Mouse (Mus musculus) induced T-regulatory cell, adult 2 months (primary cell): ENCODE results near the gene Letmd1.
"Not testable (repeated sequence)": the region's sequence is repeated elsewhere in the genome, so short reads cannot be mapped to it uniquely, and the experiment has no call there.

Experiments used
- DNase-seq: peaks from one replicate; pipeline ENCODE4 v3.0.0-alpha.2; 2012; ENCODE audit warnings: low read depth

Gene Letmd1

DNA sequence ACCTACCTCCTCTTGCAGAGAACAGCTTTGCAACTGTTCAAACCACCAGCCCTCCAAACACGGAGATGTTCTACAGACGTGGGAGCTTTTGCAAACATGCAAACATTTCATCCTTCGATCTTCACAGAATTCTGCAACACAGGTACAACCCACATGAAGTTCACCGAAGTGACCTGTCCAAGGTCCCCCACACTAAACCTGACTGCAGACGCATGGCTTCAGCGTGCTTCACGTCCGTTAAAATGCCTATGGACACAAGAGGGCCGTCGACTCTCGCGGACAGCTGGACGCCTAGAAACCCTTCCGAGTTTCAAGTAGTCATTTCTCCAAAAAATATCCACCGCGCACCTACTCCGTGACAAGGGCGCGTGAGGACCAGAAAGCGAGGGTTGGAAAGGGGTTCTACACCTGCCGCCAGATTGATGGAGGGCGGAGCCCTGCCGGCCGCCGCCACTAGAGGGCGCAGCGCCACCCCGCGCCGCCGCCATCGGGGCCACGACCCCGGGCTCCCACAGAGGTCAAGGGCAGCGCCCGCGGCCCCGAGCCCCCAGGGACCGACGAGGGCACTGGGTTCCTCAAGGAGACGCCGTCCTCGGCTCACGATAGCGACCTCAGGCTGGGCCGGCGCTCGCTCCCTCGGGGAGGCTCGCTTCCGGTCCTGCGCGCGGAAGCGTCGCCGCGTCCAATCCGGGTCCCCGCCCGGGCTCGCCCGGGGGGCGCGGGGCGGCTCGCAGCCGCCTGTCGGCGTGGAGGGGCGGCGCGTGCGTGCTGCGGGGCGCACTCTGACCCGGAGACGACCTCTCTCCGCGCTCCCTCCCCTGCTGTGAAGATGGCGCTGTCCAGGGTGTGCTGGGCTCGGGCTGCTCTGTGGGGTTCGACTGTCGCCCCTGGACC lies at the start of gene Letmd1:
Letmd1 (plus strand) TSS at position 729 of the 894 bp plus-strand sequence.
- DNase-seq = peak; percentile 89

DNA sequence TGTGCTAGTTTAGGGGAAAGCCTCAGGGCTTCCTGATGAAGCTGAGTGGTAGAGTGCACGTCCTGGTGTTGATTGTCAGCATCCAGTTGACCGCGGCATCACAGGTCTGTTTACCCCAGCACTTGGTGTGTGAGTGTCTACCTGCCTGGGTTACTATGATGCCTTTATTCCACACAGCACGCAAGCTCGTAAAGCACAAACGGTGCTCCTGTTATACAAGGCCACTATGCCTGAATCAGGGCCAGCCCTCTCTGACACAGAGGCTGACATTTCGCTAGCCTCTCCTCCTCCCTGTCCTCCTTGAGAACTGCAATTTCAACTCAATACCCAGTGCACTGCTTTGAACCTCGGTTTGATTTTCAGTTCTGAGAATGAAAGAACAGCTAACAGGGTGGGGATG lies 49.5 kb upstream of the Letmd1 start:
- DNase-seq = peak; percentile 59

DNA sequence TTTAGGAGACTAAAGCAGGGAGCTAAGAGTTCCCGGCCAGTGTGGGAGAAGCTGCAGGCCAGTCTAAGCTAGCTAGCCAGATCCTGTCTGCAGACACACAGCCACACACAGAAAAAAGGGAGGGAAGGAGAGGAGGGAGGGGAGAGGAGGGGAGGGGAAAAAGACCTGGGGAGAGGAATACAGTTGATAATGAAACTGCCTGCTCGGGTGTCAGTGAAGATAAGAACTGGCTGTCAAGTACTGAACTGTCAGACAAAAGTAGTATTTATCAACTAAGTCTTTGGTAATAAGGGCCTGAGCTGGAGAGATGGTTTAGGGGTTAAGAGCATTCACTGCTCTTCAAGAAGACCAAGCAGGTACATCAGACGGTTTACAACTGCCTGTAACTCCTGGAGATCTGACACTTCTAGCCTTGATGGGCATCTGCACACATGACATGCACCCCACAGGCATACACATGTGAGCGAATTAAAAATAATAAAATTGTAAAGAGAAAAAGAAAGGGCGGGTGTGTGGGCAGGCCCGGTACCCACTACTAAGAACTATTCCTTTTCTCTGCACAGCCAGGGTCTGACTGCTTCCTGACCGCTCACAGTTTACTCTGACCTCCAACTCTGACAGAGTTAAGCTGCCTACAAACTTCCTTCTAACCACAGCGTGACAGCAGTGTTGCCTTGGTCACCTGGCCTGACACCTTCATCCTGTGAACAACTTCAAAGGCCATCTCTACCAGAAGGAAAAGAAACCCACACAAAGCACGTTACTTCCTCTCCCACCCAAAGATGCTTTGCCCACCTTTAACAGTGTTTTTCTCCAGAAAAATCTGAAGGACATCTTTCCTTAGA lies 48.7 kb upstream of the Letmd1 start:
- peak; percentile 64 for DNase-seq

DNA sequence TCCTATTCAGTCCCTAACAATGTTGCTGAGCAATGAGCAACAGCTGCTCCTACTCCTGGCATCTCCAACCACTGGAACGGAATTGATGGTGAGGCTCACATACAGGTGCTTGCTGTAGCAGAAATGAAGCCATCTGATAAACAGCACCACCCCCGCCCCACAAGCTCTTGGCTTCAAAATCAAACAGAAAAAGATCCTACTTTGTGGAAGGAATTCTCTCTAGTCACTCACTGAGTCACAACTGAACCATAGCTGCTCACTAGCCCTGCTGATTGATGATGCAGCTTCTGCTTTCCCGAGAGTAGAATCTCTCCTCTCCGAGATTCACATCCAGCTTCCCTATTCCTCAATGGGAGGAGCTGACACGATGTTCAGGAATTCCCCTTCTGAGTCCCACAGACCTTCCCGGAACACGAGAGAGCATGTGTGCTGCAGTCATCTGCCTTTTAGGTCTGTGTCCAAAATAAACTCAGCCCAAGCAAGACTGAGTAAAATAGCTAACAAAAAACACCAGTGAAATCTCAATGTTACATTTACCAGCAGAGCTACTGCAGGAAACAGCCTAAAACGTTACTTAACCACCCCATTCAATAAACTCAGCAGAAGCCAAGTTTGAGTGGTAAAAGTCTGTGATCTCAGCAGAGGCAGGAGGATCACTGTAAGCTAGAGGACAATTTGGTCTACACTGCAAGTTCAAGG lies 47.6 kb upstream of the Letmd1 start:
- DNase-seq = peak; percentile 50

DNA sequence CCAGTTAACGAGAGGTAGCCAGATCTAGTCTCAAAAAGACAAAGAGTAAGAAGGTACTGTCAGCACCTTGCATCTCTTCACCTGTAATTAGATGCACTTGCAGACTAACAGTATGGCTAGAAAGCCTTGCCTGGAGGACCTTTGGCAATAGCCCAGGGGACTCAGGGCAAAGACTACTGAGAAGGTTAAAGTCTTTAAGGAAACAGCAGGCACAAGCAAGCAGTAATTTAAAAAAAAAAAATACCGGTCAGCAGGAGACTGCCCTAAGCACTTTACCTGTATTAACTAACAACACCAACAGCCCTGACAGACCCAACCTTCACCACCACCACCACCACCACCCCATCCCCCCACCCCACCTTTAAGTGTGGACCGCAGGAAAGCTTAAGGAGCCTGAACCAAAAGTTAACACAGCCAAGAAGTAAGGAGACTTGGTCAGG lies 47.0 kb upstream of the Letmd1 start, which contains the start of gene Gm5475:
Gm5475 (plus strand) TSS at position 390 of the 440 bp plus-strand sequence.
- not testable (repeated sequence) for DNase-seq

DNA sequence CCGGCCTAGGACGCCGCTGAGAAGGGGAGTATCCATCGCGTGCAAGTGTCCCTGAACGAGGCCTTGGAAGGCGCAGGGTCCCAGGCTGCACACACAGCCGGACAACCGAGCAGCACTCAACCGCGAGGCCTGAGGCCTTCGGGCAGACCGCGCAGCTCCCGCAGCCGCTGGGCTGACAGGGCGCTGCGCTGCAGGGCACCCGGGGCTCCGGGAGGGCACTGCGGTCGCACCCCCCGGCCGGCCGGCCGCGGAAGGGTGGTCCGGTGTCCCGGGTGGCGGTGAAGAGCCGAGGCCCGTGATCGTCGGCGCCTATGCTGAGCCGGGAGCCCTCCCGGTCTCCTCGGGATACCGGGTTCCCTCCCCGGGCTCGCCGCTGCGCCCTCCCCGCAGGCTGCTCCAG lies 46.3 kb upstream of the Letmd1 start:
- no peak for DNase-seq

DNA sequence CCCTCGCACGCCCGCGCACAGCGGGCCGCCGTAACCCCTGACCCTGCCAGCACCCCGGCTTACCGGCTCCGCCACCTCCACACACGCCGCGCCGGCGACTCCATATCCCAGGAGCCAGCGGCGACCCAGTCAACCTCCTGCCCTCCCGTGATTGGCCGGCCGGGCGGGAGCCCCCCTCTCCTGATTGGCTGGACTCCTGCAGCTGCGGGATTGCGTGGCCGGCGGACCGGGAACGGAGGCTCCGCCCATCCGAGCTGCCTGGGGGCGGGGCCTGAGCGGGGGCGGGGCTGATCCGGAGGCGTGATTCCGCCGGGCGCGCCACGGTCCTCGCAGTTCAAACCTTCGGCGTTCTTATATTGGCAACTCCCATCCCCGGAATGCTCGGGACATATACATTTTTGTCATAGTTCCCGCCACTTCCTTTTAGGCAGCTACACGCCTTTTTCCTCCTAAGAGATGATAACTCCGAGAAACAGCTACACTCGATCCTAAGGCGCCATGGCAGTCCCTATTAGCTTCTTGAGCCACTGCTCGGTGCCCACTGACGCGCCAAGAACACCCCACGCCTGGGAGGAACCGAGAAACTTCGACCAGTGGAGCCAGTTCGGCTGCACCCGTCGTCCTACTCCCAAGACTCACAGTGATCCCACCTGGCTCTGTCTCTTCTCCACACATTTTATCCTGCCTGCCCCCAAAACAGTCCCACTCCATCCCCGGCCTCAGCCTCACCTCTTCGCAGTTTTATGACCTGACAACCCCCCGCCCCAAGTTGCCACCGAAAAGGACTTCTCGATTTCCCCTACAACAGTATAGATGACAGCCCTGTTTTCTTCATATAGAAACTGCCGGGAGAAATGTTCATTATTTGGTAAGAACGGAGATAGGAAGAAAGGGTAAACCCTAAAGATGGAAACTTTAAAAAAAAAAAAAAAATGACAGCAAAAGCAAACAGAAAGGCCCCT lies 45.6 kb upstream of the Letmd1 start:
- DNase-seq = peak; percentile 94

DNA sequence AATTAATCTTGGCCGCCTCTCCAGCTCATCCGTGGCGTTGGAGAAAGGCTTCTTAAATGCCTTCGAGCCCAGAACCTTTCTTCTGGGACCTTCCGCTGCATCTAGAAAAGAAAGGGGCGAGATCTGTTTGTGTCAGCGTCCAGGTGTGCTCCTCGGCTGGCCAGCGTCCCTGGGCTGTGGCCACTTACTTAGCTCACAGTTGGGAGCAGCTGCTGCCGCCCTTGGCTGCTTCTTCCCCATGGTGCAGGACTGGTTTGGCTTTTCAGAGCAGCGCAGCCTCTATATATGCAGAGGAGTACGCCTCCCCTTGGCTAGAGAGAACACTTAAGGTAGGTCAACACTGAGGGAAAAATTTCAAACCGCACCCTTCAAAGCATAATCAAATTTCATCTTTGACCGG lies 44.9 kb upstream of the Letmd1 start:
- peak; percentile 63 for DNase-seq

DNA sequence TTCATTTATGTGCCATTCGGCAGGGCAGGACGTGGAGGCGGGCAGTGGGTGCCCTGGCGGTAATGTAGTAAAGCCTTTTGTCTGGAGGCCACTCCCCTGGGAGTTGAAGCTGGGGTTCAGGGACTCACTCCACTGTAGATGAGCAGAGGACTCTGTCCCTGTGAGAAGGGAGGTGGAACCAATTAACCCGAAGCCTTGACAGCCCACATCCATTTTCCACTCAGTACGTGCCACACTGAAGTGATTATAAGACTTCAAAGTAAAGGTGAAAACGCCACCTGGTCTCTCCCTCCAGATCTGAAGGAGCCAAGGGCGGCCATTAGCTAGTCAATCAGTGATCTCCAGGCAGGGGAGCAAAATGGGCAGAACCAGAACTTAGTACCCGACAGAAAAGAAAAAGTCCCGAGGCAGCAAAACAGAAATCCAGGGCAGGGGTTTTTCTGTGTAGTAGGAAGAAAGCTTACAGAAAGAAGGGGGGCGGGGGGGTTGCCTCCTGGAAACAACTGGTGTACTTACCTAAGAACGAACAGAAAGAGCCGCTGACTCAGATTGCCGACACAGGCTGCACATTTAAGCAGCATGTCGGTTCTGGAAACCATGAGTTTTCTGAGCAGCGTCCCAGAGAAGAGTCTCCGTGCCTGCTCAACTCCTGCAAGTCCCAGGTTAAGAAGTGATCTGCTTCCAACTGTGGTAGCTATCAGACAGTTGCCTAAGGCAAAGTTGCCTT lies 44.3 kb upstream of the Letmd1 start, which contains the start of gene Slc11a2:
Slc11a2 (minus strand) TSS at position 677 of the 727 bp plus-strand sequence.
- peak; percentile 68 for DNase-seq

DNA sequence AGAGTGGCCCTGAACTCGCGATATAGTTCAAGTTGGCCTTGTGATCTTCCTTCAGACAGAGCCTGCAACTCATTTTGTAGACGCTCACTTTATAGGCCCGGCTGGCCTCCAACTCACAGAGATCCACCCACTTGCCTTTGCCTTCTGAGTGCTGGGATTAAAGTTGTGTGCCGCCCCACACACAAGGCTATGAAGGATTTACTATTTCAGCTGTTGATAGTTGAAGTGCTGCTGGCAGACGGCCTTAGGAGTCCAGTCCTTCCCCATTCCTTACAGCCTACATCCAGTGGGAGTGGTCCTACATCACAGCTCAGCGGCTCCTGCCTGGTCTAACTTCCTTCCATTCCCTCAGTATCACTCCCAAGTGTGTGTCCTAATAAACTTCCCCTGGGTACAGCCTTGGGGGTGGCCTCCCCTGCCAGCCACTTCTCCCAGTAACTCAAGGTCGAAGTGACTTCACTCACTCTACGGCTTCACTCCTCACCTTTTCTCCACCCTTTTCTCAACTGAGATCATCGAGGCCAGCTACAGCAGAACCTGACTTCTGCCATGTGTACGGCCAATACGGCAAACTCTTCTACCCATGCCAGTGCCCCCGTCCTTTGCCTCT lies 40.4 kb upstream of the Letmd1 start:
- DNase-seq = no peak

DNA sequence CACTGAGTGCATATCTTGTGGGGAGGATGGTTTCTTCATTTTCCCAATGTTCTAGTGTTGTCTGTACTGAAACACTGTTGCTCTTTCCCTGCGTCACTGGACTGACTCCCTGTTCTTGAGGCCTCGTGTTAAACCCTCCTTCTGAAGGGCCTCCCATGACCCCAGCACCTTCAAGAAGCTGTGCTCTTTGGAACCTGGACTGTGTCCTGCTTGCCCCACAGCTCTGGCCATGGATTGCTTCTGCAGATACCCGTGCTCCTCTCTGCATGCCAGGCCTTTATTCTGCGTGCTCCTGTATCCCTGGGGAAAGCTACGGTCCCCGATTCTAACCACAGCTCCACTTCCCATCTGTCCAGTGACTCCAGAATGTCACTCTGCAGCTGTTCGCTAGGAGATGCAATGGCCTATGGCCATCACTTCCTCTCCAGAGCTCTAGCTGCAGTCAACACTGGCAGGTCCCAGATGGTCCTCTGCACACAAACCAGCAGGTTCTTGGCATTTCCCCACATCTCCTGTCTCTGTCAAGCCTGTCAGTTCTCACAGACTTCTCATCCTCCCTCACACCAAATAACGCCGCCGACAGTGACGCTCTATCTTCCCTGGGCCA lies 38.8 kb upstream of the Letmd1 start:
- no peak for DNase-seq

DNA sequence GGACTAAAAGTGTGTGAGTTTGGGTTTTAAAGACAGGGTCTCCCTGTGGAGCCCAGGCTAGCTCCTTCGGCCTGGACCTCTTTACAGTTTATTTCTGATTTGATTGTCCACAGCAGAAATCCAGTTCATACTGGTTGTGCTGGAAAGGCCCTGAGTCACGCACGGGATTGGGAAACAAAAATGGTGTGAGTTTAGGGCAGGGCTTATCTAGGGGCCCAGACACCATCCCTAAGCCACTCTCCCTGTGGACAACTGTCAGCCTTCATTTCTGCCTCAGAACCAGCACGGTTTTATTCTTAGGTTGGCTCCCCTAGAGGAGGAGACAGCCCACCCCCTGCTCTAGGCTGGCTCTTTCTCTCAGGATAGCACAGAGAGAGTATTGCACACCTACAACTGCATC lies 35.6 kb upstream of the Letmd1 start:
- DNase-seq = no peak

DNA sequence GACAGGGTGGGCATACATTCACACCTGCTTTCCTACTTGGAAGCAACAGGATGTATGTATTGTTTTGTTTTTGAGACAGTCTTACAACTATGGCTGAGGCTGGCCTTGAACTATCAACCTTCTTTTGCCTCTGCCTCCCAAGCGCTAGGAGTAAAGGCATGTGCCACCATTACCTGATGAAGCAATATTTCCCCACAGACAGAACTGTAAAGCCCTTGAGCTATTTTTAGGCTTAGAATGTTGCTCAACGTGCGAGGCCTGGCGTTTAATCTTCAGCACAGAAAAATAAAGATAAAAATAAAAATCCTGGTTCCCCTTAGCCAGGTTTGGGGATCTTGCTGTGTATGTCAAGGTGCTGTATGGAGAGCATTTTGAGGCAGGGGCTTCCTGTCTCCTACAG lies 32.7 kb upstream of the Letmd1 start:
- no peak for DNase-seq

DNA sequence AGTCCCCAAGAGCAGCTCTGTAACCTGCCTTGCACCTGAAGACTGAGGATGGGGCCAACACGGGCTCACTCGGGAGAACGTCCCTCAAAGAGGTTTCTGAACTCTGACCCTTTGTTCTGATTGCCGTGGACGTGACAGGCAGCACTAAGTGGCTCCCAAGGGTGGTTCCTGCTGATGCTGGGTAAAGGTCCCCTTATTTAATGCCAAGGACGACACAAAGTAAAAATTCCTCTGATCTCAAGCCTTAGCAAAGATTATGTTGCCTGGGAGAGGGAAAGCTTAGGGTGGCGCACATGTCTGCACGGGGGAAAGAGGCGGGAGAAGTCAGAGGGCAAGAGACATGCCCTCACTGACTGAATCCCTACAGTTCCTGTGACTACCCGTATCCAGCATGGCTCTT lies 32.3 kb upstream of the Letmd1 start:
- no peak for DNase-seq

DNA sequence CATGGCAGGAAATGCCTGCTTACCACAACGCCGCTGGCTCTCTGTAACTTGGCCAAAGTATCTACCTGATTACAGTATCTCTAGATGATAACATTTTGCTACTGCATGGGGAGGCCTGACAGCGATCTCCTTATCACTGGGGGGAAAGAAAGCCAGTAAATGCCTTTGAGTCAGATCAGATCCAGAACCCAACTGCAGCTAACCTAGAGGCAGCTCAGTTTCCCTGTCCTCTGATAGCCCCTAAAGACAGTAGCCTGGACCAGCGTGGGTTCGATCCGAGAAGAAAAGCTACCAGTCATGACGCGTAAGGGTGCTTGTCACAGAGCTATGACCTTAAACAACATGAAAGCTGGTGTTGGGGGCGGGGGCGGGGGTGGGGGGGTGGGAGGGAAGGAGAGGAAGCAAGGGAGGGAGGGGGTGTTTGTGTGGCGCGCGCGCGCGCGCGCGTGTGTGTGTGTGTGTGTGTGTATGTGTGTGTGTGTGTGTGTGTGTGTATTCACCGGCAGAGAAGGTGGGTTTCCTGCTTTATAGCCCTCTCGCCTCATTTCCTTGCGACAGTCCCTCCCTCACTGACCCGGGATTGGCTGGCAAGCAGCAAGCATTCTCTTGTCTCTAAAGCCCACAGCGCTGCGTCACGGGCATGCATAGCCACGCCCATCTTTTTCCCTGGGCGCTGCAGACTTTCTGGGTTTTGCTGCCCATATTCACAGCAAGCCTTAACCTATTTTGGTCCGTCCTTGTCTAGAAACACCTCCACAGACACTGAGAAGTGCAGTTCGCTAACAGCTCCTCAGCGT lies 25.5 kb upstream of the Letmd1 start:
- peak; percentile 95 for DNase-seq

DNA sequence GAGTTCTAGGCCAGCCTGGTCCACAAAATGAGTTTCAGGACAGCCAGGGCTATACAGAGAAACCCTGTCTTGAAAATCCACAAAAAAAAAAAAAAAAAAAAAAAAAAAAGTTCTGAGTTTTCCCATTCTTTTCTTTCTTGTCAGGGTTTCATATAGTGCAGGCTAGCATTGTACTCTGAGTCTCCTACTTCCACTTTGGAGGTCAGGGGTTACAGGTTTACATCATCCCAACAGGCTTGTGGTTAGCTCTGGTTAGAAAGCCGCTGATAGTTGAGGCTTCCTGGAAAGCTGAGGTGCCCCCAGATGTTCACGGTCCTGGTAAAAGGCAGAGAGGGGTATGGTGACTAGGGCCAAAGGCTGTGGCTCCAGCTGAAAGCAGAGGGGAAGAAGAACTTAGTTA lies 21.9 kb upstream of the Letmd1 start:
- no peak for DNase-seq

DNA sequence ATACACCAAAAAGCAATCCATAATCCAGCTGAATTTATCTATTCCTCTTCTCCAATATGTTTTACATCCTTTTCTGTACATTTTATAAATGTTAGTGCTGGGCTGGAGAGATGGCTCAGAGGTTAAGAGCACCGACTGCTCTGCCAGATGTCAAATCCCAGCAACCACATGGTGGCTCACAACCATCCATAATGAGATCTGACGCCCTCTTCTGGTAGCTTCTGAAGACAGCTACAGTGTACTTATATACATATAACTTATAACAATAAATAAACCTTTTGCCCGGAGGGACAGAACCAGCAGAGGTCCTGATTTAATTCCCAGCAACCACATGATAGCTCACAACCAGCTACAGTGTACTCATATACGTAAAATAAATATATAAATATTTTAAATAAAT lies 20.3 kb upstream of the Letmd1 start:
- peak; percentile 45 for DNase-seq

DNA sequence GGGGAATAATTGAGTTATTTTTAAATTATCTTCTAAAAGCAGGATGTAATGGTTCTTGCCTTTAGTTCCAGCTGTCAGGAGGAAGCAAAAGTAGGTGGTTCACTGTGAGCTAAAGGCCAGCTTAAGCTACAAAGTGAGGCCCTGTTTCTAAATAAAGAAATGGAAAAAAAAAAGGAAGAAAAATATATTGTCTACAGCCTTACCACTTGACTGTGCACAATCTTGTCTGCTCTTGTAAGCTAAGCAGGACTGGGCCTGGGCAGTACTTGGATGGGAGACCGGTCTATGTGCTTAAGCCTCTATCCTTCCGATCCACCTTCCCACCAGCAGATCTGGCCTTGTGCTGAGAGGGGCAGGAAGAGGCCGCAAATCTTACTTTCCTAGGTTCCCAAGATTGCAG lies 19.3 kb upstream of the Letmd1 start:
- no peak for DNase-seq

DNA sequence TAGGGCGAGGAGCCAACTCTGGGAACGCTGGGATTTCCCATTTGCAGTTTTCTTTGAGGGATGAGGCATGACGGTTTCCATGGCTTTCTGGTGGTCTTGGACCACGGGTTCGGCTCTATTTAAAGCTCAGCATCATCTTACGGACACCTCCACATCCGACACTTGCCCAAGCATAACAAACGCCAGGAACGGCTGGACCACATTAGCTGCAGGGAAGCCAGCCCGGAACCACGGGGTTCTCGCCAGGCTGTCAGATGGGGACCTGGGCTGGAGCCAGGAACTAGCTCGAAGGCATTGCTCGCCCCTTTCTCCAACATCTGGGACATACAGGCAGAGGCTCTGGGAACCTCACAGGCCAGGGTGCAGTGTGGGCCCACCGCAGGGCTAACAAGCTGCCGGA lies 17.6 kb upstream of the Letmd1 start:
- DNase-seq = no peak
